ENCODE assay signal across 8 mouse cellular contexts in the genomic region with DNA sequence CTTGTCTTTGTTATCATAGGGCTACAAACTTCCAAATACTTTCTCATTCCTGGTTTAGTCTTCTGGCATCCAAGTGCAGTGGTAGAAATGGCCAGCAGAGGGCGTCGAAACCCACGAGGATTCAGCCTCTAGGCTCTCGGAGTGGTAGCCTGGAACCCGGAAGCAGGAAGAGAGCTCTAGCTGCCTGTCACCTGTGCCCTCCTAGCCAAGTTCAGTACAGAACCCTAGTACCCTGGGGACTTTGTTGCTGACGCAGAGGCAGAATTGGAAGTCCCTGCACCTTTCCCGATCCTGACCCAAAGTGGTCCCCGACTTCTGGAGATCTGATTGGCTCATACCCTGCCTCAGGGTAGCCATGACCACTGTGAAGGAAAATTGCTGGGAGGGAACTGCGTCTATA. TPM values are rescaled to one million over a fixed set of nuclear protein-coding genes. Genes with fewer than 3 reads are reported as not detected.
DNase-seq lines count a peak whose midpoint lies in the region; ATAC-seq and TF ChIP-seq lines count a peak whose summit lies in the region.

No protein-coding gene starts in this region.

- no peaks in the 10 kb centered on the region for H3K36me3 ChIP-seq in embryonic facial prominence, embryonic 15.5 days
- no peaks in the 10 kb centered on the region for H3K36me3 ChIP-seq in limb, embryonic 14.5 days (ENCODE audit: control insufficient read depth, insufficient read depth, low read length)
- H3K36me3 ChIP-seq in midbrain, postnatal 0 days (ENCODE audit: insufficient read depth, low read length) = no peaks in the 10 kb centered on the region

- 5% methylated on average over 9 of the region's 9 CpGs for WGBS in bone marrow, adult 2 months
- 12% methylated on average over 9 of the region's 9 CpGs for WGBS in embryonic facial prominence, embryonic 15.5 days
- WGBS in limb, embryonic 14.5 days = 14% methylated on average over 9 of the region's 9 CpGs
- 17% methylated on average over 9 of the region's 9 CpGs for WGBS in midbrain, postnatal 0 days

- peak; percentile 72; the same call in 1 of the 2 replicates for ATAC-seq in embryonic facial prominence, embryonic 15.5 days (ENCODE audit: insufficient number of reproducible peaks, low FRiP score, low TSS enrichment, low read depth)
- ATAC-seq in limb, embryonic 14.5 days (ENCODE audit: low FRiP score, low read depth) = peak; percentile 86
- ATAC-seq in midbrain, postnatal 0 days (ENCODE audit: low FRiP score) = no peak

- no peak overlapping the region; the same call in 1 of the 2 replicates for H3K27ac ChIP-seq in bone marrow, adult 2 months (ENCODE audit: control insufficient read depth, insufficient read depth, low read depth, low read length, poor library complexity)
- no peak overlapping the region for H3K27ac ChIP-seq in embryonic facial prominence, embryonic 15.5 days (replicated peaks)
- H3K27ac ChIP-seq in limb, embryonic 14.5 days (replicated peaks; ENCODE audit: low read depth, low read length) = no peak overlapping the region
- H3K27ac ChIP-seq in midbrain, postnatal 0 days (ENCODE audit: low read depth, low read length) = no peak overlapping the region

- H3K27me3 ChIP-seq in embryonic facial prominence, embryonic 15.5 days = no peaks in the 10 kb centered on the region
- H3K27me3 ChIP-seq in limb, embryonic 14.5 days (ENCODE audit: control insufficient read depth, insufficient read depth, low read length) = no peaks in the 10 kb centered on the region
- no peaks in the 10 kb centered on the region for H3K27me3 ChIP-seq in midbrain, postnatal 0 days (ENCODE audit: insufficient read depth, low read length)

- peak overlapping the region; percentile 36 for H3K4me3 ChIP-seq in bone marrow, adult 2 months (replicated peaks; ENCODE audit: control insufficient read depth, low read depth, low read length)
- peak overlapping the region; percentile 36 for H3K4me3 ChIP-seq in embryonic facial prominence, embryonic 15.5 days (replicated peaks)
- H3K4me3 ChIP-seq in limb, embryonic 14.5 days (replicated peaks; ENCODE audit: low read length) = peak overlapping the region; percentile 25
- H3K4me3 ChIP-seq in midbrain, postnatal 0 days (ENCODE audit: low read depth, low read length) = no peak overlapping the region

- TF ChIP-seq POLR2A in bone marrow, adult 2 months (IDR thresholded peaks at IDR 0.05; ENCODE audit: borderline replicate concordance, control insufficient read depth, low read depth, low read length) = no peak
- TF ChIP-seq POLR2A in limb, embryonic 14.5 days (IDR thresholded peaks at IDR 0.05; ENCODE audit: borderline replicate concordance, extremely low read depth, insufficient read depth, insufficient read length) = no peak

- H3K9ac ChIP-seq in embryonic facial prominence, embryonic 15.5 days = no peak overlapping the region
- H3K9ac ChIP-seq in limb, embryonic 14.5 days (ENCODE audit: low read depth, low read length, severe bottlenecking) = no peak overlapping the region
- H3K9ac ChIP-seq in midbrain, postnatal 0 days (replicated peaks; ENCODE audit: low read length, poor library complexity, severe bottlenecking) = no peak overlapping the region

- no peaks in the 10 kb centered on the region for H3K9me3 ChIP-seq in embryonic facial prominence, embryonic 15.5 days (replicated peaks)
- H3K9me3 ChIP-seq in limb, embryonic 14.5 days (ENCODE audit: control insufficient read depth, low read length) = no peaks in the 10 kb centered on the region
- H3K9me3 ChIP-seq in midbrain, postnatal 0 days (ENCODE audit: low read length) = no peaks in the 10 kb centered on the region

- H3K4me1 ChIP-seq in bone marrow, adult 2 months (ENCODE audit: control insufficient read depth, insufficient read depth, low read length) = no peaks in the 10 kb centered on the region; the same call in 1 of the 2 replicates
- H3K4me1 ChIP-seq in embryonic facial prominence, embryonic 15.5 days = 0 out of 2 replicates have a peak, but pooled peaks cover 4% of the 10 kb centered on the region
- no peaks in the 10 kb centered on the region for H3K4me1 ChIP-seq in limb, embryonic 14.5 days (ENCODE audit: control insufficient read depth, insufficient read depth, low read length)
- no peaks in the 10 kb centered on the region for H3K4me1 ChIP-seq in midbrain, postnatal 0 days (ENCODE audit: insufficient read depth, low read length)

- DNase-seq in 416B (ENCODE audit: low read depth) = peak; percentile 88
- DNase-seq in heart, adult 8-10 months (ENCODE audit: low spot score) = peak; percentile 87
- peak; percentile 92 for DNase-seq in kidney, adult 9 months
- peak; percentile 83 for DNase-seq in limb, embryonic 14.5 days (ENCODE audit: low spot score)
- DNase-seq in midbrain, postnatal 0 days (ENCODE audit: low spot score) = peak; percentile 86
- DNase-seq in spleen, postnatal 14 days (ENCODE audit: low spot score in 2 of 2) = peak; percentile 77 to 89

- peak; percentile 95 for TF ChIP-seq CTCF in bone marrow, adult 2 months (IDR thresholded peaks at IDR 0.05; ENCODE audit: control insufficient read depth, insufficient read depth, low read length)
- peak; percentile 96 for TF ChIP-seq CTCF in midbrain, postnatal 0 days (IDR thresholded peaks at IDR 0.05)

- H3K4me2 ChIP-seq in embryonic facial prominence, embryonic 15.5 days (replicated peaks) = peak overlapping the region; percentile 50
- peak overlapping the region; percentile 47 for H3K4me2 ChIP-seq in limb, embryonic 14.5 days (replicated peaks; ENCODE audit: low read depth, low read length, severe bottlenecking)
- peak overlapping the region; percentile 33 for H3K4me2 ChIP-seq in midbrain, postnatal 0 days (ENCODE audit: low read depth, low read length, poor library complexity, severe bottlenecking)

RNA-seq across cellular contexts. Expression of a gene that starts 32.2 kb away (rescaled TPM):
- polyA plus RNA-seq in bone marrow, adult 2 months (2011; ENCODE audit: insufficient read depth, insufficient read length, low replicate concordance, missing spikeins) = 11.5 and 16.2 TPM in 2 replicates
- polyA plus RNA-seq in embryonic facial prominence, embryonic 15.5 days (2015; fragmentation: Nextera tagmentation; extraction: Ambion mirVana) = 25.9 and 27.7 TPM in 2 replicates
- 10 to 100 TPM; 14.4 to 20.4 (median 16.3) TPM for total RNA-seq in heart, adult 8-10 months (2022)
- 39.7 and 48.3 TPM in 2 replicates for polyA plus RNA-seq in limb, embryonic 14.5 days (2012; rRNA removed)
- 27.1 and 37.1 TPM in 2 replicates for polyA plus RNA-seq in limb, embryonic 14.5 days (2014; fragmentation: Nextera tagmentation; extraction: Ambion mirVana)
- 266 and 287 TPM in 2 replicates for total RNA-seq in midbrain, postnatal 0 days (2014; rRNA removed)
- polyA plus RNA-seq in midbrain, postnatal 0 days (2015; fragmentation: Nextera tagmentation; extraction: Ambion mirVana) = 197 and 212 TPM in 2 replicates
